Mouse (Mus musculus): ENCODE results near the gene Arhgap27. TPM values are rescaled to one million over a fixed set of nuclear protein-coding genes. Genes with fewer than 3 reads are reported as not detected.
"Not testable (repeated sequence)": the region's sequence is repeated elsewhere in the genome, so short reads cannot be mapped to it uniquely, and the experiment has no call there.

Gene Arhgap27
- polyA plus RNA-seq, 1 experiment from 2014 or later, result 17.8 TPM

DNA sequence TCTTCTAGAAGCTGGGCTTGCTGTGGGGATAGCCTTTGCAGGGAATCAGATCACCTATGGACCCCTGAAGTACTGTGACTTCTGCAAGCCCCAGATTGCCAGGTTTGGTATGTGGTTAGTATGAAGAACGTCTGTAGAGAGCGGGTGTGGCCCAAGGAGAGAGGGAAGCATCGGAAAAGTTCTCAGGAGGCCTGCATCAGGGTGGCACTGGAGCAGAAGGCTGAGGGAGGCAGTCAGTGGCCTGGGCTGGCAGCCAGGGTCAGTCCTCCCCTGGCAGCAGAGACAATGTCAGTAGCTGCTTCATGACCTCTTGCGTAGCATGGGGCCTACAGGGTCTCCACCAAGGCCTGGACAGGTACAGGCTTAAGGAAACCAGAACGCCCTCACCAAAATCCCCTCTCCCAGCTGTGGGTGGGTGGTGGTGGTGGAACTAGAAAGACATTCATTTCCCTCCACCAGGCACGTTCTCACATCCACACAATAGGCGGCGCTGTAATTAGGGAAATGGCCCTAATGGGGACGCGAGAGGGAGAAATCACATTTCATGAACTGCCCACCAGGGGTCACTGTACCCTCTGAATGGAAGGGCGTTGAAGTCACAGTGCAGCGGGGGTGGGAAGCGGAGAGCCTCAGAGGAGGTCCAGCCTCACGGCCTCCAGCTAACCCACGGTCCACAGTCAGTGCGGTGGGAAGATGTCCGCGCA is 31.2 kb downstream of the Arhgap27 start:
- no peak overlapping the region for H3K9ac ChIP-seq (replicated peaks; ENCODE audit: low read length)
- H3K4me3 ChIP-seq (ENCODE audit: low read length), result peak overlapping the region; percentile 23
- peak; percentile 54; the same call in 1 of the 2 replicates for ATAC-seq (ENCODE audit: low FRiP score, low TSS enrichment)
- no peaks in the 10 kb centered on the region for H3K36me3 ChIP-seq (ENCODE audit: insufficient read depth, low read length)
- H3K27ac ChIP-seq (ENCODE audit: low read length), result no peak overlapping the region
- H3K9me3 ChIP-seq (ENCODE audit: low read length), result no peaks in the 10 kb centered on the region
- peak overlapping the region; percentile 44 for H3K4me2 ChIP-seq (replicated peaks; ENCODE audit: low read depth, low read length)
- H3K4me1 ChIP-seq (ENCODE audit: insufficient read depth, low read length), result peaks cover 17% of the 10 kb centered on the region
- WGBS, result 32% methylated on average over 18 of the region's 18 CpGs
- peaks cover 10% of the 10 kb centered on the region for H3K27me3 ChIP-seq (ENCODE audit: insufficient read depth, low read length)

DNA sequence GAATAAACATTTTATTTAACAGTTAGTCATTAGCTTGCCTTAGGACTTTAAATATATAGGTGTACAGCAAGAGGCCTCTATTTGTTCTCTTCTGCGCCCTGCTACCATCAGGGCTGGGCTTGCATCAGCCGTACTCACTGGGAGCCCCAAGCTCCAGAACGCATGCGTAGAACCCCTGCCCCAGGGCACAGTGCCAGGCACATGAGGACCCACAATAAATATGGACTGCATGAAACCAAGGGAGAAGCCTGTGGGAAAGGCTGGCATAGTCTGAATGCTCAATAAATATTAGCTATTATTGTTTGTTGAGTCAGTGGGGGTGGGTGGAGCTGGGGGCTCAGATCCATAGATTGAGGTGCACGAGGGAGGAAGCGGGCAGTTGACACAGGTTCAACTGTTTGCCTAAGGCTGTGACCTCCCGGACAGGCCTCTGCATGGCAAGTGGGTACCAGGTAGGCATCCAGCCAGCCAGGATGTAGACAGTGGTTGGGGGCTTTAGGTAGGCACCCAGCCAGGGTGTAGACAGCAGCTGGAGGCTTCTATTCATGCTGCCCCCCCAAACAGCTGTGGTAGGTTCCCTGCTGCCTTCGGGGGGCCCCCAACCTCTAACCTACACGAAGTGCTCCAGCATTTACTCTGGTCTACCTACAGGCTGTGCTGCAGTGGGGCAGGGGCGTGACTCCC is 31.8 kb downstream of the Arhgap27 start:
- Histone ChIP-seq H3K4me3 (ENCODE audit: low read length) (no peak overlapping the region), H3K27me3 (ENCODE audit: insufficient read depth, low read length) (peaks cover 10% of the 10 kb centered on the region), H3K27ac (ENCODE audit: low read length) (no peak overlapping the region), H3K9me3 (ENCODE audit: low read length) (no peaks in the 10 kb centered on the region), H3K9ac (replicated peaks; ENCODE audit: low read length) (no peak overlapping the region), H3K36me3 (ENCODE audit: insufficient read depth, low read length) (no peaks in the 10 kb centered on the region), H3K4me2 (replicated peaks; ENCODE audit: low read depth, low read length) (no peak overlapping the region), H3K4me1 (ENCODE audit: insufficient read depth, low read length) (peaks cover 17% of the 10 kb centered on the region)
- 92% methylated on average over 10 of the region's 10 CpGs for WGBS
- ATAC-seq (ENCODE audit: low FRiP score, low TSS enrichment), result no peak

DNA sequence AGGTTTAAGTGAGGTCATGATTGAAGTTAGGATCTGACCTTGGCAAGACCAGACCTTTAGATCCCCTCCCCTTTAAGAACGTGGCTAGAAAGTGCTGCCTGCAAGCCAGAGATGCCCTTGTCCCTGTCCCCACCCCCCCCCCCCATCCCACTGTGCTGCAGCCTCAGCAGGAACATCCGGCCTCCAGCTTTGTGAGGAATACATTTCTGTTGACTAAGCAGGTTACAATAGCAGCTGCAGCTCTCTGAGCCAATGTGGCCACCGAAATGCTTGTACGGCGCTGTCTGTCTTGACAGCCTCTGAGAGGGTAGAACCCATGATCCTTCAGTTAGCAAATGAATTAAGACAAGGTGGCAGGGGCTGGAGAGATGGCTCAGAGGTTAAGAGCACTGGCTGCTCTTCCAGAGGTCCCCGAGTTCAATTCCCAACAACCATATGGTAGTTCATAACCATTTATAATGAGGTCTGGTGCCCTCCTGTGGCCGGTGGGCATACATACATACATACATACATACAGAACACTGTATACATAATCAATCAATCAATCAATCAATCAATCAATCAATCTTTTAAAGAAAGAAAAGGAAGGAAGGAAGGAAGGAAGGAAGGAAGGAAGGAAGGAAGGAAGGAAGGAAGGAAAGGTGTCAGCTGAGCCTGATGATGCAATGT is 32.7 kb downstream of the Arhgap27 start:
- ATAC-seq (ENCODE audit: low FRiP score, low TSS enrichment), result no peak
- 67% methylated on average over 7 of the region's 7 CpGs for WGBS
- Histone ChIP-seq H3K4me1 (ENCODE audit: insufficient read depth, low read length) (peaks cover 17% of the 10 kb centered on the region), H3K27me3 (ENCODE audit: insufficient read depth, low read length) (peaks cover 10% of the 10 kb centered on the region), H3K9me3 (ENCODE audit: low read length) (no peaks in the 10 kb centered on the region), H3K9ac (replicated peaks; ENCODE audit: low read length) (no peak overlapping the region), H3K4me2 (replicated peaks; ENCODE audit: low read depth, low read length) (no peak overlapping the region), H3K27ac (ENCODE audit: low read length) (no peak overlapping the region), H3K36me3 (ENCODE audit: insufficient read depth, low read length) (no peaks in the 10 kb centered on the region), H3K4me3 (ENCODE audit: low read length) (no peak overlapping the region)

DNA sequence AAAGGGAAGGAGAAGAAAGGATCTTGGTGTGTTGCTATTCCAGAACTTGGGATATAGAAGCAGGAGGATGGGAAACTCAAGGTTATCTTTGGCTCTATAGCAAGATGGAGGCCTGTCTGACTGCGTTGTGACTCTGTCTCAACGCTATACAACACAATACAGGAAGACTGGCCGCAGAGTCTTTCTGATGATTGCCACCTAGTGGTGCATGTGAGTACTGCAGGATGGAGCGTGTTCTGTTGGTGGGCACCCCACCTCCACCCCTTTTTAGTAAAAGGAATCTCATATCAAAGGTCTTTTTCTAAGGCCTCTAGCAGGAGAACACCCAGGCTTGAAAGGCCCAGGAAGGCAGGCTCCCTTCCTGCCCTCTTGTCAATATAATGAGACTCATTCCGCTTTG is 36.5 kb downstream of the Arhgap27 start:
- WGBS, result 9% methylated on average over 5 of the region's 5 CpGs

DNA sequence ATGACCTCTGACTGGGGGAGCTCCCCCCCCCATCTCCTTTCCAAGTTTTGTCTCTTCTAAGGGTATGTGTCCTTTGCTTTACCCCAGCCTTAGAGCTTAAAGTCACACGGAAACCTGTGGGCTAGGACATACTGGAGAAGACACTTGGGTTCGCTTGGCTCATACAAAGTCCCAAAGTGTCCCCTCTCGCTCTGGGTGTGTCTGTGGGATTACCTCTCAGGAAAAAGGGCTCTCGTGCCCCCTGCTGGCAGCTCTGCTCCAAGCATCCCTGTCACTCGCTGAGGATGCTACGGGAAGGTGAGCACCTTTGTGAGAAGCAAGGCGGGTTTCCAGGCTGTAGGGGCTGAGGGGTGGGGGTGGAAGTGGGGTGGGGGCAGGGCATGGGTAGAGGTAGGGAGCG is 38.3 kb downstream of the Arhgap27 start:
- Histone ChIP-seq H3K4me1 (ENCODE audit: insufficient read depth, low read length) (no peaks in the 10 kb centered on the region), H3K9ac (replicated peaks; ENCODE audit: low read length) (no peak overlapping the region), H3K4me2 (replicated peaks; ENCODE audit: low read depth, low read length) (0 out of 2 replicates have a peak overlapping the region, but pooled peaks have one; percentile 5), H3K27ac (ENCODE audit: low read length) (no peak overlapping the region), H3K4me3 (ENCODE audit: low read length) (no peak overlapping the region), H3K27me3 (ENCODE audit: insufficient read depth, low read length) (no peaks in the 10 kb centered on the region), H3K36me3 (ENCODE audit: insufficient read depth, low read length) (no peaks in the 10 kb centered on the region), H3K9me3 (ENCODE audit: low read length) (no peaks in the 10 kb centered on the region)
- ATAC-seq (ENCODE audit: low FRiP score, low TSS enrichment), result peak; percentile 58
- 8% methylated on average over 8 of the region's 8 CpGs for WGBS

More for the DNA sequence above, 36.5 kb downstream of the Arhgap27 start:
- no peaks in the 10 kb centered on the region for H3K4me1 ChIP-seq (ENCODE audit: insufficient read depth, low read length)
- no peak overlapping the region for H3K27ac ChIP-seq (ENCODE audit: low read length)
- no peaks in the 10 kb centered on the region for H3K9me3 ChIP-seq (ENCODE audit: low read length)
- H3K4me2 ChIP-seq (replicated peaks; ENCODE audit: low read depth, low read length), result no peak overlapping the region
- no peak overlapping the region for H3K4me3 ChIP-seq (ENCODE audit: low read length)
- no peaks in the 10 kb centered on the region for H3K27me3 ChIP-seq (ENCODE audit: insufficient read depth, low read length)
- no peaks in the 10 kb centered on the region for H3K36me3 ChIP-seq (ENCODE audit: insufficient read depth, low read length)
- no peak for ATAC-seq (ENCODE audit: low FRiP score, low TSS enrichment)
- no peak overlapping the region for H3K9ac ChIP-seq (replicated peaks; ENCODE audit: low read length)

DNA sequence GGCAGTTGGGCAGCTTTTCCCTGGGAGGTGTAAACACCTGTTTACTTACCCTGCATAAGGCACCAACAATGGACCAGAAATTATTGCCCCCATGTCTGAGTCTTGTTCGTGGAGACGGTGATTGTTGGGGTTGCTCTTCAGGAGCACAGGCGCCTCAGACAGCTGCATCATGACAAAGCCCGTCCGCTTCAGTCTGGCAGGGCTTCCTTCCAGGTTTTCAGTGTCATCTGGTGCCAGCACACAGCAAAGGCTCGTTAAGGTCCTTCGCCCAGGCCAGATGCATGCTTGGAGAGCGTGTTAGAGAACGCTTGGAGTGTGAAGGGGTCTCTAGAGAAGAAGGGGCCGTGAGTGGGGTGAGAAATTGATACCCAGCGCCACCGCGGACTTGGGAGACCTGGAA is 38.8 kb downstream of the Arhgap27 start:
- no peak for ATAC-seq (ENCODE audit: low FRiP score, low TSS enrichment)
- Histone ChIP-seq H3K36me3 (ENCODE audit: insufficient read depth, low read length) (no peaks in the 10 kb centered on the region), H3K4me2 (replicated peaks; ENCODE audit: low read depth, low read length) (0 out of 2 replicates have a peak overlapping the region, but pooled peaks have one; percentile 5), H3K9ac (replicated peaks; ENCODE audit: low read length) (no peak overlapping the region), H3K27ac (ENCODE audit: low read length) (no peak overlapping the region), H3K4me1 (ENCODE audit: insufficient read depth, low read length) (no peaks in the 10 kb centered on the region), H3K4me3 (ENCODE audit: low read length) (no peak overlapping the region), H3K27me3 (ENCODE audit: insufficient read depth, low read length) (no peaks in the 10 kb centered on the region), H3K9me3 (ENCODE audit: low read length) (no peaks in the 10 kb centered on the region)
- 42% methylated on average over 13 of the region's 13 CpGs for WGBS

DNA sequence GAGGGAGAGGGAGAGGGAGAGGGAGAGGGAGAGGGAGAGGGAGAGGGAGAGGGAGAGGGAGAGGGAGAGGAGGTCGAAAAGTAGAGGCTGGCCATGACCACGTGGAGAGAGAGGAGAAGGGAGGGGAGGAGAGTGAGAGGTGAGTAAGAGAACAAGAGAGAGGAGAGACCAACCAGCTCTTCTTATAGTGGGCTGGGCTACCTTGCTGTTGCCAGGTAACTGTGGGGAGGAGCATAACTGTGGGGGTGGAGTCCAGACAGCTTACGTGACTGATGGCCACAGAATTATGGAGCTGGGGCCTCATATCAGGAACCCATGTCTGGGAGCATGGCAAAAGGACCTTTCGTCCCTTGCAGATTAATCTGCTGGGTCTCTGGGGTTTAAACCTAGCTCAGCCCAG is 40.7 kb downstream of the Arhgap27 start:
- H3K4me1 ChIP-seq (ENCODE audit: insufficient read depth, low read length); H3K36me3 ChIP-seq (ENCODE audit: insufficient read depth, low read length); H3K27me3 ChIP-seq (ENCODE audit: insufficient read depth, low read length); H3K27ac ChIP-seq (ENCODE audit: low read length); H3K4me3 ChIP-seq (ENCODE audit: low read length); H3K9me3 ChIP-seq (ENCODE audit: low read length); ATAC-seq (ENCODE audit: low FRiP score, low TSS enrichment); H3K4me2 ChIP-seq (replicated peaks; ENCODE audit: low read depth, low read length); H3K9ac ChIP-seq (replicated peaks; ENCODE audit: low read length): not testable (repeated sequence)
- 37% methylated on average over 4 of the region's 4 CpGs for WGBS

DNA sequence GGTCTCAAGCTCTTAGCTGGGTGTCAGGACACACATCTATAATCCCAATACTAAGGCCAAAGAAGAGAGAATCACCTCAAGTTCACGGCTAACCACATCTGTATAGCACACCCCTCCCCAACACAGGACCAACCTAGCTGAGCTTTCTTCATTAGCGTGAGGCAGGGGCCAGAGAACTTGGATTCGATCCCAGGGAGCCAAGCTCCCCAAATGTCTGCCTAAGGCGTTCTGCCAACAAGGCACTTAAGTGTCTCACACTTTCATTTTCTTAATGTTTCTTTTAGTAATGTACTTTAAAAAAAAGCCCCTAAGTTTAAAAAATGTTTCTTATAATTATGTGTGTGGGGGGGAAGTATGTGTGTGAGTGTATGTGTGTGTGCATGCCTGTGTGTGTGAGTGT is 42.8 kb downstream of the Arhgap27 start:
- no peaks in the 10 kb centered on the region for H3K9me3 ChIP-seq (ENCODE audit: low read length)
- H3K4me2 ChIP-seq (replicated peaks; ENCODE audit: low read depth, low read length), result no peak overlapping the region
- WGBS, result 58% methylated on average over 4 of the region's 4 CpGs
- peaks cover 2% of the 10 kb centered on the region for H3K4me1 ChIP-seq (ENCODE audit: insufficient read depth, low read length)
- no peak overlapping the region for H3K27ac ChIP-seq (ENCODE audit: low read length)
- H3K9ac ChIP-seq (replicated peaks; ENCODE audit: low read length), result no peak overlapping the region
- H3K4me3 ChIP-seq (ENCODE audit: low read length), result no peak overlapping the region
- no peaks in the 10 kb centered on the region for H3K36me3 ChIP-seq (ENCODE audit: insufficient read depth, low read length)
- no peak for ATAC-seq (ENCODE audit: low FRiP score, low TSS enrichment)
- H3K27me3 ChIP-seq (ENCODE audit: insufficient read depth, low read length), result no peaks in the 10 kb centered on the region

DNA sequence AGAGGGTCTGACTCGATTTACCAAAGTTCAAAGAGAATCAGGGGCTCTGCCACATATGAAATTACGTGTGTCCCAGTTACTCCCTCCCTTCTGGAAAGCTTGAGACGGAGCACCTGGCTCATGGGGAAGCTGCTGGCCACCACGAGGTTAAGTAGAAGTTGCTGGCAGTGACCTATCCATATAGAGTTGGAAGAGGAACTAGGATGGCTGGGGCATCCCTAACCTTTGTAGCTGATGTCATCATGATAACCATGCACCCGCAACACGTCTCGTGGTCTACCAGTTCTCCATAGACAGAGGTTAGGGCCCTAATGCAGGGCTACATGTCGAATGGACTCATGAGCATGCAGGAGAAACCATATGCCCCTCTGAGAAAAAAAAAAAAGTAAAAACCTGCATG is 43.3 kb downstream of the Arhgap27 start:
- Histone ChIP-seq H3K9me3 (ENCODE audit: low read length) (no peaks in the 10 kb centered on the region), H3K4me3 (ENCODE audit: low read length) (no peak overlapping the region), H3K9ac (replicated peaks; ENCODE audit: low read length) (no peak overlapping the region), H3K4me2 (replicated peaks; ENCODE audit: low read depth, low read length) (no peak overlapping the region), H3K27me3 (ENCODE audit: insufficient read depth, low read length) (no peaks in the 10 kb centered on the region), H3K36me3 (ENCODE audit: insufficient read depth, low read length) (no peaks in the 10 kb centered on the region), H3K27ac (ENCODE audit: low read length) (no peak overlapping the region), H3K4me1 (ENCODE audit: insufficient read depth, low read length) (peaks cover 7% of the 10 kb centered on the region)
- ATAC-seq (ENCODE audit: low FRiP score, low TSS enrichment), result no peak
- 79% methylated on average over 8 of the region's 8 CpGs for WGBS

DNA sequence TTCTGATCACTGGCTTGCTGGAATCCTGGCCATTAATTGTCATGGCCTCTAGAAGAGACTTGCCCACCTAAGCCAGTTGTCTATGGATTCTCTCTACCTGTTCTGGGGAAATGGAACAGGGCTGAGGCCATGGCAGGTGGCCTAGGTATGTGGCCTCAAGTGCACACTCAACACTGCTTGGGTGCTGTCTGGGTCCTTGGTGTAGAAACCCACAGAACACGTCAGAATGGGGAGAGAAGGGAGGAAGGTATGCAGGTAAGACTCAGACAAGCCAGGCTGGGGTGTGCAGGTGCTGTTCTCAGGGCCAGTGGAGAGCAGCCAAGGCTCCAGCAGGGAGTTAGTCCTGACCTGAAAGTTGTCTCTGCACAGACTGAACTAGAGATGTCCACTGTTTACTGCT is 45.5 kb downstream of the Arhgap27 start:
- peaks cover 11% of the 10 kb centered on the region for H3K4me1 ChIP-seq (ENCODE audit: insufficient read depth, low read length)
- 73% methylated on average over 1 of the region's 1 CpGs for WGBS
- ATAC-seq (ENCODE audit: low FRiP score, low TSS enrichment), result no peak

More for the DNA sequence above, 45.5 kb downstream of the Arhgap27 start:
- H3K4me2 ChIP-seq (replicated peaks; ENCODE audit: low read depth, low read length), result no peak overlapping the region
- H3K36me3 ChIP-seq (ENCODE audit: insufficient read depth, low read length), result no peaks in the 10 kb centered on the region
- no peak overlapping the region for H3K4me3 ChIP-seq (ENCODE audit: low read length)
- no peaks in the 10 kb centered on the region for H3K9me3 ChIP-seq (ENCODE audit: low read length)
- H3K27ac ChIP-seq (ENCODE audit: low read length), result no peak overlapping the region
- no peaks in the 10 kb centered on the region for H3K27me3 ChIP-seq (ENCODE audit: insufficient read depth, low read length)
- H3K9ac ChIP-seq (replicated peaks; ENCODE audit: low read length), result no peak overlapping the region

All from kidney, embryonic 16.5 days (tissue).